Mouse (Mus musculus) forebrain, embryonic 11.5 days (tissue): ENCODE data around the gene Sh2d7. TPM values are rescaled to one million over a fixed set of nuclear protein-coding genes. Genes with fewer than 3 reads are reported as not detected.

Experiments
- ATAC-seq: fragments of 200-750 bp; cut with Nextera tagmentation; replicated peaks from 2 replicates; pipeline ENCODE4 v1.8.0; 2017; ENCODE audit warnings: moderate TSS enrichment; ENCODE audit not compliant: low FRiP score
- DNase-seq: peaks from one replicate; pipeline ENCODE4 v3.0.0-alpha.2; 2017; ENCODE audit warnings: low spot score
- H3K27ac ChIP-seq: fragments of 300-500 bp; sonication (generic); 2 replicates; pipeline ENCODE4 v1.5.1; 2014; ENCODE audit warnings: low read depth, low read length
- H3K27me3 ChIP-seq: fragments of 300-500 bp; sonication (generic); 2 replicates; pipeline ENCODE4 v1.6.1; 2014; ENCODE audit warnings: mild to moderate bottlenecking, low read length, mixed read lengths; ENCODE audit not compliant: control insufficient read depth, insufficient read depth
- H3K36me3 ChIP-seq: fragments of 300-500 bp; sonication (generic); 2 replicates; pipeline ENCODE4 v1.6.1; 2014; ENCODE audit warnings: mild to moderate bottlenecking, low read length, moderate library complexity, mixed read lengths; ENCODE audit not compliant: control insufficient read depth, insufficient read depth
- H3K4me1 ChIP-seq: fragments of 300-500 bp; sonication (generic); replicated peaks from 2 replicates; pipeline ENCODE4 v1.6.1; 2014; ENCODE audit warnings: low read length, mixed read lengths; ENCODE audit not compliant: control insufficient read depth, insufficient read depth
- H3K4me2 ChIP-seq: fragments of 300-500 bp; sonication (generic); 2 replicates; pipeline ENCODE4 v1.6.1; 2014; ENCODE audit warnings: low read depth, mild to moderate bottlenecking, low read length, moderate library complexity, mixed read lengths; ENCODE audit not compliant: severe bottlenecking
- H3K4me3 ChIP-seq: fragments of 300-500 bp; sonication (generic); 2 replicates; pipeline ENCODE4 v1.5.1; 2014; ENCODE audit warnings: low read depth, low read length
- H3K9ac ChIP-seq: fragments of 300-500 bp; sonication (generic); 2 replicates; pipeline ENCODE4 v1.6.1; 2014; ENCODE audit warnings: low read length
- H3K9me3 ChIP-seq: fragments of 300-500 bp; sonication (generic); 2 replicates; pipeline ENCODE4 v1.6.1; 2016; ENCODE audit warnings: low read length, mixed read lengths; ENCODE audit not compliant: control insufficient read depth
- WGBS: fragments of 180-500 bp; shearing (Covaris S2); extraction: QIAGEN DNeasy Blood & Tissue Kit; methylation state at CpG from one replicate; pipeline ENCODE4 v1.1.7; 2014; 5-methylcytosine and 5-hydroxymethylcytosine counted together
- polyA plus RNA-seq: library from polyadenylated mRNA; unstranded; fragments of >200 nt; fragmentation: Nextera tagmentation; extraction: Ambion mirVana; gene quantifications from 2 replicates; pipeline ENCODE4 v1.2.1, GENCODE M21; 2014

Sh2d7 gene
- polyA plus RNA-seq, 1 experiment from 2014 or later = not detected

- DNase-seq (peak; percentile 53), ATAC-seq (no peak)
- Histone ChIP-seq H3K4me1 (0 out of 2 replicates have a peak, but pooled peaks cover 2% of the 10 kb centered on the region), H3K4me3 (no peak overlapping the region), H3K36me3 (no peaks in the 10 kb centered on the region), H3K9ac (no peak overlapping the region), H3K27ac (no peak overlapping the region), H3K4me2 (peak overlapping the region; percentile 26), H3K9me3 (no peaks in the 10 kb centered on the region), H3K27me3 (no peaks in the 10 kb centered on the region; the same call in 1 of the 2 replicates)
- WGBS = 11% methylated on average over 12 of the region's 12 CpGs
These were observed 35.9 kb upstream of the Sh2d7 start for GRCm38 (mm10) chr9:54502873-54503272.

GRCm38 (mm10) chr9:54515991-54516390 lies 22.8 kb upstream of the Sh2d7 start:
- no peaks in the 10 kb centered on the region for H3K9me3 ChIP-seq
- no peak for ATAC-seq
- no peak overlapping the region for H3K4me2 ChIP-seq
- H3K27me3 ChIP-seq = no peaks in the 10 kb centered on the region
- H3K36me3 ChIP-seq = no peaks in the 10 kb centered on the region
- no peak overlapping the region for H3K4me3 ChIP-seq
- 83% methylated on average over 2 of the region's 2 CpGs for WGBS
- no peaks in the 10 kb centered on the region for H3K4me1 ChIP-seq
- H3K9ac ChIP-seq = no peak overlapping the region
- H3K27ac ChIP-seq = no peak overlapping the region
- no peak for DNase-seq

- no peaks in the 10 kb centered on the region for H3K9me3 ChIP-seq
- ATAC-seq = no peak
- 76% methylated on average over 7 of the region's 7 CpGs for WGBS
- DNase-seq = no peak
- H3K4me1 ChIP-seq = no peaks in the 10 kb centered on the region
- H3K9ac ChIP-seq = no peak overlapping the region
- H3K36me3 ChIP-seq = no peaks in the 10 kb centered on the region
- H3K27me3 ChIP-seq = no peaks in the 10 kb centered on the region
- H3K27ac ChIP-seq = no peak overlapping the region
- H3K4me2 ChIP-seq = no peak overlapping the region
- H3K4me3 ChIP-seq = no peak overlapping the region
These were observed 19.9 kb upstream of the Sh2d7 start for GRCm38 (mm10) chr9:54518921-54519320.

GRCm38 (mm10) chr9:54520286-54520685 lies 18.5 kb upstream of the Sh2d7 start:
- DNase-seq (no peak), ATAC-seq (no peak)
- WGBS = 87% methylated on average over 4 of the region's 4 CpGs
- Histone ChIP-seq H3K4me2 (no peak overlapping the region), H3K9me3 (no peaks in the 10 kb centered on the region), H3K36me3 (no peaks in the 10 kb centered on the region), H3K4me3 (no peak overlapping the region), H3K27me3 (no peaks in the 10 kb centered on the region), H3K4me1 (no peaks in the 10 kb centered on the region), H3K9ac (no peak overlapping the region), H3K27ac (no peak overlapping the region)

GRCm38 (mm10) chr9:54527694-54528093 lies 11.1 kb upstream of the Sh2d7 start:
- ATAC-seq (no peak), DNase-seq (no peak)
- Histone ChIP-seq H3K9me3 (no peaks in the 10 kb centered on the region), H3K9ac (no peak overlapping the region), H3K36me3 (no peaks in the 10 kb centered on the region), H3K27me3 (no peaks in the 10 kb centered on the region), H3K27ac (no peak overlapping the region), H3K4me3 (no peak overlapping the region), H3K4me2 (no peak overlapping the region), H3K4me1 (no peaks in the 10 kb centered on the region; the same call in 1 of the 2 replicates)
- 82% methylated on average over 7 of the region's 7 CpGs for WGBS

GRCm38 (mm10) chr9:54529950-54530349 lies 8.8 kb upstream of the Sh2d7 start:
- no peaks in the 10 kb centered on the region for H3K9me3 ChIP-seq
- ATAC-seq = no peak
- no peaks in the 10 kb centered on the region for H3K27me3 ChIP-seq
- no peak overlapping the region for H3K4me3 ChIP-seq
- H3K27ac ChIP-seq = no peak overlapping the region
- H3K9ac ChIP-seq = no peak overlapping the region
- no peak for DNase-seq
- WGBS = 78% methylated on average over 2 of the region's 2 CpGs
- no peaks in the 10 kb centered on the region for H3K36me3 ChIP-seq
- no peak overlapping the region for H3K4me2 ChIP-seq
- peaks cover 2% of the 10 kb centered on the region; the same call in 1 of the 2 replicates for H3K4me1 ChIP-seq

GRCm38 (mm10) chr9:54530836-54531235 lies 7.9 kb upstream of the Sh2d7 start:
- 89% methylated on average over 6 of the region's 6 CpGs for WGBS
- DNase-seq (no peak), ATAC-seq (no peak)
- H3K27me3 ChIP-seq = no peaks in the 10 kb centered on the region
- no peaks in the 10 kb centered on the region for H3K36me3 ChIP-seq
- H3K4me2 ChIP-seq = no peak overlapping the region
- H3K4me3 ChIP-seq = no peak overlapping the region
- peaks cover 2% of the 10 kb centered on the region; the same call in 1 of the 2 replicates for H3K4me1 ChIP-seq
- no peaks in the 10 kb centered on the region for H3K9me3 ChIP-seq
- no peak overlapping the region for H3K9ac ChIP-seq
- H3K27ac ChIP-seq = no peak overlapping the region

GRCm38 (mm10) chr9:54531421-54531820 lies 7.4 kb upstream of the Sh2d7 start:
- Histone ChIP-seq H3K9me3 (no peaks in the 10 kb centered on the region), H3K9ac (no peak overlapping the region), H3K4me1 (peaks cover 2% of the 10 kb centered on the region; the same call in 1 of the 2 replicates), H3K27ac (no peak overlapping the region), H3K4me2 (no peak overlapping the region), H3K4me3 (no peak overlapping the region), H3K36me3 (no peaks in the 10 kb centered on the region), H3K27me3 (no peaks in the 10 kb centered on the region)
- DNase-seq = no peak
- no peak for ATAC-seq

- H3K4me2 ChIP-seq = no peak overlapping the region
- no peaks in the 10 kb centered on the region for H3K36me3 ChIP-seq
- no peak overlapping the region for H3K27ac ChIP-seq
- H3K4me1 ChIP-seq = peaks cover 2% of the 10 kb centered on the region; the same call in 1 of the 2 replicates
- no peak overlapping the region for H3K4me3 ChIP-seq
- DNase-seq (no peak), ATAC-seq (no peak)
- H3K9me3 ChIP-seq = no peaks in the 10 kb centered on the region
- H3K9ac ChIP-seq = no peak overlapping the region
- H3K27me3 ChIP-seq = no peaks in the 10 kb centered on the region
- 93% methylated on average over 2 of the region's 2 CpGs for WGBS
These were observed 5.9 kb upstream of the Sh2d7 start for GRCm38 (mm10) chr9:54532926-54533325.
